Mouse (Mus musculus) liver, postnatal 0 days (tissue): ENCODE measurements at regions not wholly inside any gene's neighbourhood (a gene's known extent, or its start where the extent isn't known, plus 50 kb on each side); places are given as distances from the start of the nearest gene placed in this dataset.

Experiments
- CTCF ChIP-seq: sonication (generic); IDR thresholded peaks from 2 replicates; pipeline ENCODE4 v1.5.1; 2016; ENCODE audit warnings: antibody characterized with exemption, low read depth
- EP300 ChIP-seq: IDR thresholded peaks from 2 replicates; pipeline ENCODE4 v1.6.1; 2016; ENCODE audit warnings: antibody characterized with exemption, low read depth, mild to moderate bottlenecking

DNA sequence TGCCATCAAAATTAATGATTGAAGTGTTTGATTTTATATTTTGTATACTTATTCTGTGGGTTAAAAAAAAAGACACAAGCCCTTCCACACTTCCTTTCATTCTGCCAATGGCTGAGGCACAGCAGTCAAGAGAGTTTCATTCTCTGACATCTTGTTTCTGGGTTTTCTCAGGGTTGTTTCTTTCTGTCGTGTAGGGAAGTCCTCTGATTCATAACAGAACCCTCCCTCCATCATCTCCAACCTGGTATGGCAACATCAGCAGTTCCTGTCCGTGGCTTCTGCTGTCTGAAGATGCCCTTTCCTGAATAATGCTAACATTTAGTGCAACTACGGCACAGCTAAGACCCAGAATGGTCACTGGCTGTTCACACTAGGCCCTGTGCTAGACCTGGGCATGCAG, 167.3 kb downstream of the Hs3st3b1 start:
- TF ChIP-seq CTCF: no peak
- no peak for TF ChIP-seq EP300
